Mouse (Mus musculus) hindbrain, embryonic 15.5 days (tissue): Measurements from ENCODE around the gene Ppp2ca. TPM values are rescaled to one million over a fixed set of nuclear protein-coding genes. Genes with fewer than 3 reads are reported as not detected.
"Not testable (repeated sequence)": the region's sequence is repeated elsewhere in the genome, so short reads cannot be mapped to it uniquely, and the experiment has no call there.

Source experiments
- ATAC-seq: fragments of 200-750 bp; cut with Nextera tagmentation; 2 replicates; pipeline ENCODE4 v1.8.0; 2017; ENCODE audit warnings: low read depth, moderate number of reproducible peaks, moderate TSS enrichment; ENCODE audit not compliant: low FRiP score
- H3K27ac ChIP-seq: fragments of 300-500 bp; sonication (generic); replicated peaks from 2 replicates; pipeline ENCODE4 v1.5.1; 2015; ENCODE audit warnings: mild to moderate bottlenecking, inconsistent platforms
- H3K27me3 ChIP-seq: fragments of 300-500 bp; sonication (generic); 2 replicates; pipeline ENCODE4 v1.6.1; 2015; ENCODE audit warnings: control low read depth, inconsistent platforms
- H3K36me3 ChIP-seq: fragments of 300-500 bp; sonication (generic); 2 replicates; pipeline ENCODE4 v1.6.1; 2015; ENCODE audit warnings: control low read depth, inconsistent platforms
- H3K4me1 ChIP-seq: fragments of 300-500 bp; sonication (generic); replicated peaks from 2 replicates; pipeline ENCODE4 v1.6.1; 2015; ENCODE audit warnings: control low read depth, inconsistent platforms
- H3K4me2 ChIP-seq: fragments of 300-500 bp; sonication (generic); 2 replicates; pipeline ENCODE4 v1.6.1; 2015; ENCODE audit warnings: moderate library complexity, mild to moderate bottlenecking, inconsistent platforms
- H3K4me3 ChIP-seq: fragments of 300-500 bp; sonication (generic); 2 replicates; pipeline ENCODE4 v1.5.1; 2015; ENCODE audit warnings: mild to moderate bottlenecking, inconsistent platforms
- H3K9ac ChIP-seq: fragments of 300-500 bp; sonication (generic); 2 replicates; pipeline ENCODE4 v1.6.1; 2015; ENCODE audit warnings: inconsistent platforms
- H3K9me3 ChIP-seq: fragments of 300-500 bp; sonication (generic); 2 replicates; pipeline ENCODE4 v1.6.1; 2016; ENCODE audit warnings: control low read depth, inconsistent platforms
- WGBS: fragments of 180-500 bp; shearing (Covaris S2); methylation state at CpG from one replicate; pipeline ENCODE4 v1.1.7; 2015; 5-methylcytosine and 5-hydroxymethylcytosine counted together
- polyA plus RNA-seq: library from polyadenylated mRNA; unstranded; fragments of >200 nt; fragmentation: Nextera tagmentation; extraction: Ambion mirVana; gene quantifications from 2 replicates; pipeline ENCODE4 v1.2.1, GENCODE M21; 2015

Gene Ppp2ca
- polyA plus RNA-seq, 1 experiment from 2014 or later = 131 TPM

- peak overlapping the region; percentile 100 for H3K4me3 ChIP-seq
- peaks cover 43% of the 10 kb centered on the region for H3K4me1 ChIP-seq
- H3K27me3 ChIP-seq = no peaks in the 10 kb centered on the region
- peak overlapping the region; percentile 84 for H3K9ac ChIP-seq
- H3K36me3 ChIP-seq = no peaks in the 10 kb centered on the region
- H3K27ac ChIP-seq = peak overlapping the region; percentile 95
- H3K4me2 ChIP-seq = peak overlapping the region; percentile 96
- peak; percentile 73 for ATAC-seq
- H3K9me3 ChIP-seq = no peaks in the 10 kb centered on the region
- under 1% methylated on average over 61 of the region's 72 CpGs for WGBS
These were observed 715 bp downstream of the Ppp2ca start for GRCm38 (mm10) chr11:52099031-52099761.

GRCm38 (mm10) chr11:52099771-52100219 is 1.3 kb downstream of the Ppp2ca start:
- no peak for ATAC-seq
- H3K4me3 ChIP-seq = peak overlapping the region; percentile 100
- H3K4me1 ChIP-seq = peaks cover 48% of the 10 kb centered on the region
- WGBS = 6% methylated on average over 7 of the region's 7 CpGs
- H3K27me3 ChIP-seq = no peaks in the 10 kb centered on the region
- peak overlapping the region; percentile 84 for H3K9ac ChIP-seq
- peak overlapping the region; percentile 96 for H3K4me2 ChIP-seq
- peak overlapping the region; percentile 95 for H3K27ac ChIP-seq
- no peaks in the 10 kb centered on the region for H3K36me3 ChIP-seq
- H3K9me3 ChIP-seq = no peaks in the 10 kb centered on the region

GRCm38 (mm10) chr11:52102977-52103376 is 4.5 kb downstream of the Ppp2ca start:
- Histone ChIP-seq H3K4me1 (peaks cover 55% of the 10 kb centered on the region), H3K27ac (no peak overlapping the region), H3K36me3 (no peaks in the 10 kb centered on the region), H3K9ac (no peak overlapping the region), H3K9me3 (no peaks in the 10 kb centered on the region), H3K27me3 (no peaks in the 10 kb centered on the region), H3K4me2 (no peak overlapping the region), H3K4me3 (no peak overlapping the region)
- no peak for ATAC-seq
- WGBS = 89% methylated on average over 4 of the region's 4 CpGs

GRCm38 (mm10) chr11:52105503-52105902 is 7.0 kb downstream of the Ppp2ca start:
- no peak overlapping the region for H3K4me3 ChIP-seq
- no peaks in the 10 kb centered on the region for H3K9me3 ChIP-seq
- ATAC-seq = no peak
- H3K9ac ChIP-seq = no peak overlapping the region
- no peak overlapping the region for H3K4me2 ChIP-seq
- H3K36me3 ChIP-seq = no peaks in the 10 kb centered on the region
- no peak overlapping the region for H3K27ac ChIP-seq
- H3K4me1 ChIP-seq = peaks cover 43% of the 10 kb centered on the region
- no peaks in the 10 kb centered on the region for H3K27me3 ChIP-seq

GRCm38 (mm10) chr11:52106037-52106436 is 7.6 kb downstream of the Ppp2ca start:
- H3K9me3 ChIP-seq = no peaks in the 10 kb centered on the region
- no peaks in the 10 kb centered on the region for H3K27me3 ChIP-seq
- H3K4me3 ChIP-seq = no peak overlapping the region
- no peak overlapping the region for H3K27ac ChIP-seq
- H3K36me3 ChIP-seq = no peaks in the 10 kb centered on the region
- no peak overlapping the region for H3K4me2 ChIP-seq
- 94% methylated on average over 2 of the region's 2 CpGs for WGBS
- no peak overlapping the region for H3K9ac ChIP-seq
- no peak for ATAC-seq
- H3K4me1 ChIP-seq = peaks cover 38% of the 10 kb centered on the region

GRCm38 (mm10) chr11:52106438-52106837 is 8.0 kb downstream of the Ppp2ca start:
- Histone ChIP-seq H3K9ac (no peak overlapping the region), H3K9me3 (no peaks in the 10 kb centered on the region)

GRCm38 (mm10) chr11:52108796-52109195 is 10.3 kb downstream of the Ppp2ca start:
- H3K4me1 ChIP-seq = peaks cover 20% of the 10 kb centered on the region
- H3K9me3 ChIP-seq = no peaks in the 10 kb centered on the region
- H3K27ac ChIP-seq = no peak overlapping the region
- no peak for ATAC-seq
- WGBS = 92% methylated on average over 5 of the region's 5 CpGs
- H3K4me2 ChIP-seq = no peak overlapping the region
- no peak overlapping the region for H3K4me3 ChIP-seq
- H3K36me3 ChIP-seq = 0 out of 2 replicates have a peak, but pooled peaks cover 5% of the 10 kb centered on the region
- H3K9ac ChIP-seq = no peak overlapping the region
- no peaks in the 10 kb centered on the region for H3K27me3 ChIP-seq

More at GRCm38 (mm10) chr11:52106438-52106837, 8.0 kb downstream of the Ppp2ca start:
- Histone ChIP-seq H3K4me2 (no peak overlapping the region), H3K4me3 (no peak overlapping the region), H3K4me1 (peaks cover 35% of the 10 kb centered on the region), H3K27me3 (no peaks in the 10 kb centered on the region), H3K27ac (no peak overlapping the region), H3K36me3 (no peaks in the 10 kb centered on the region)
- ATAC-seq = no peak
- WGBS = 89% methylated on average over 1 of the region's 1 CpGs

GRCm38 (mm10) chr11:52109421-52109820 is 10.9 kb downstream of the Ppp2ca start:
- ATAC-seq = no peak
- 85% methylated on average over 1 of the region's 1 CpGs for WGBS
- H3K27ac ChIP-seq = no peak overlapping the region
- peaks cover 16% of the 10 kb centered on the region for H3K4me1 ChIP-seq
- no peak overlapping the region for H3K9ac ChIP-seq
- no peak overlapping the region for H3K4me3 ChIP-seq
- H3K36me3 ChIP-seq = peaks cover 7% of the 10 kb centered on the region; the same call in 1 of the 2 replicates
- H3K27me3 ChIP-seq = no peaks in the 10 kb centered on the region
- H3K9me3 ChIP-seq = no peaks in the 10 kb centered on the region
- H3K4me2 ChIP-seq = no peak overlapping the region

GRCm38 (mm10) chr11:52115479-52115878 is 17.0 kb downstream of the Ppp2ca start:
- Histone ChIP-seq H3K4me1 (0 out of 2 replicates have a peak, but pooled peaks cover 3% of the 10 kb centered on the region), H3K9me3 (no peaks in the 10 kb centered on the region), H3K27ac (no peak overlapping the region), H3K4me2 (no peak overlapping the region), H3K9ac (no peak overlapping the region), H3K4me3 (no peak overlapping the region), H3K36me3 (peaks cover 50% of the 10 kb centered on the region), H3K27me3 (no peaks in the 10 kb centered on the region)
- WGBS = 97% methylated on average over 3 of the region's 3 CpGs
- ATAC-seq = no peak

- H3K9ac ChIP-seq, H3K27ac ChIP-seq, H3K4me3 ChIP-seq, H3K27me3 ChIP-seq, H3K9me3 ChIP-seq, H3K4me1 ChIP-seq, ATAC-seq, H3K4me2 ChIP-seq: not testable (repeated sequence)
- H3K36me3 ChIP-seq = peaks cover 54% of the 10 kb centered on the region
- WGBS = 95% methylated on average over 6 of the region's 6 CpGs
These were observed 17.6 kb downstream of the Ppp2ca start for GRCm38 (mm10) chr11:52116117-52116516.

GRCm38 (mm10) chr11:52117156-52117555 is 18.7 kb downstream of the Ppp2ca start:
- Histone ChIP-seq H3K27ac (no peak overlapping the region), H3K4me3 (no peak overlapping the region), H3K27me3 (no peaks in the 10 kb centered on the region), H3K36me3 (peaks cover 65% of the 10 kb centered on the region), H3K9me3 (no peaks in the 10 kb centered on the region), H3K9ac (no peak overlapping the region), H3K4me1 (no peaks in the 10 kb centered on the region), H3K4me2 (no peak overlapping the region)
- ATAC-seq = no peak
- WGBS = 98% methylated on average over 7 of the region's 7 CpGs

- H3K9ac ChIP-seq, H3K27me3 ChIP-seq, H3K4me1 ChIP-seq, H3K4me2 ChIP-seq, H3K27ac ChIP-seq, H3K9me3 ChIP-seq, H3K4me3 ChIP-seq, ATAC-seq: not testable (repeated sequence)
- peaks cover 76% of the 10 kb centered on the region for H3K36me3 ChIP-seq
These were observed 21.9 kb downstream of the Ppp2ca start for GRCm38 (mm10) chr11:52120415-52120814.

- ATAC-seq = no peak
- no peaks in the 10 kb centered on the region for H3K9me3 ChIP-seq
- H3K36me3 ChIP-seq = peaks cover 75% of the 10 kb centered on the region
- H3K9ac ChIP-seq = no peak overlapping the region
- H3K4me2 ChIP-seq = no peak overlapping the region
- H3K27me3 ChIP-seq = no peaks in the 10 kb centered on the region
- 94% methylated on average over 6 of the region's 6 CpGs for WGBS
- H3K27ac ChIP-seq = no peak overlapping the region
- H3K4me3 ChIP-seq = no peak overlapping the region
- no peaks in the 10 kb centered on the region for H3K4me1 ChIP-seq
These were observed 23.6 kb downstream of the Ppp2ca start for GRCm38 (mm10) chr11:52122045-52122444.
